Mouse (Mus musculus): ENCODE results near the gene Trem1.

DNA sequence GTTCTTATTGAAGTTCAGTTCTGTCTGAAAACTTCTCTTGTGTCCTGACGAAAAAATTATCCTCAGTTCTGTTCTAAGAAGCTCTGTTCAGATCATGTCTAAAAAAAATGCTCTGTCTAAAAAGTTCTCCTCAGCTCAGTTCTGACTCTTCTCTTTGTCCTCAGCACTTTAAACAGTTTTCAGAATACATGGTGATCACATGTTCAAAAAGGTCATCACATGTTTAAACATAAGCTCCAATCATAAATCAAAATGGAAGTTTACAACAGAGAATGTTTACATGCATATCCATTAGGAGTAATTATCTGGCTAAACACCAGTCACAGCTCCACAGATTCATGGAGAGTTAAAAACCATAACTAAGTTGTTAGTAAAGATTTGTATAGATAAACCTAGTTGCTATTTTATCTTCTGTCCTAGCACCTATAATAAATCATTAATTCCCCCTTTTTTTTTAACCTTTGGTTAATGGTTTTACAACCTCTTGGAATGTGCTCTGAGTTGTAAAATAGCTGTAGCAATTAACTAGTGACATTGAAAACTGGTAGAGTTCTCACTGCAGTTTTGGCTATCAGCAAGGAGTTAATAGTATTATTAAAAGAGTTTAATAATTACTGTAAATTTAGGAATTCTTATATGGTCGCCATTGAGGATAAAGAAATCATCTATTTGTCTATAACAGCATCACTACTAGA lies 34.2 kb downstream of the Trem1 start:
- TF ChIP-seq ZNF384 (IDR thresholded peaks at IDR 0.05; ENCODE audit: low read depth, low read length) (no peak), ZC3H11A (IDR thresholded peaks at IDR 0.05; ENCODE audit: borderline replicate concordance, low read depth, low read length) (no peak), HCFC1 (IDR thresholded peaks at IDR 0.05; ENCODE audit: borderline replicate concordance, insufficient read depth, low read length) (no peak)

Data from ES-E14 (cell line).